Mouse (Mus musculus) liver, postnatal 0 days (tissue): ENCODE measurements around the gene Wdfy1.

Experiments
- CTCF ChIP-seq: sonication (generic); IDR thresholded peaks from 2 replicates; pipeline ENCODE4 v1.5.1; 2016; ENCODE audit warnings: antibody characterized with exemption, low read depth
- EP300 ChIP-seq: IDR thresholded peaks from 2 replicates; pipeline ENCODE4 v1.6.1; 2016; ENCODE audit warnings: antibody characterized with exemption, low read depth, mild to moderate bottlenecking

DNA sequence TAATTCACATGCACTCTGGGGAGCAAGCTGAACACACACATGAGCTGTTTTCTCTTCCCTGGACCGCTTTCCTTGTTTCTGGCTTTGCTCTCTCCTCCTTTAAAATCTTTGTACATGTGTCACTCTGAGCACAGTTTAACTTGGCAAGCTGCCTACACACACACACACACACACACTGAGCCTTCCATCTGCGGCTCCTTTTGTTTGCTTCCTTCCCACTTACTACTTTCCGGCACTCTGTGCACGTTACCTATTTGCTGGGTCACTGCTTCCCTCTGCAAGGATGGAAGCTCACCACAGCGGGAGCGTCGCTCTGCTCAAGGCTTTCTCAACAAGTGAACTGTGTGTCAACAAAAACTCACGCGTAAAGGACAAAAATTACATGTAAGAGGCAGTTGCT is 78.6 kb downstream of the Wdfy1 start:
- TF ChIP-seq CTCF (no peak), EP300 (no peak)
